Mouse (Mus musculus) embryonic fibroblast, embryonic 13.5 days (primary cell): ENCODE data around the gene Cd80. TPM values are rescaled to one million over a fixed set of nuclear protein-coding genes. Genes with fewer than 3 reads are reported as not detected.

Source experiments
- H3K27ac ChIP-seq: 2 replicates; pipeline ENCODE4 v1.5.1; 2012; ENCODE audit warnings: low read length, control low read depth, inconsistent platforms; ENCODE audit not compliant: insufficient read depth
- H3K4me1 ChIP-seq: 2 replicates; pipeline ENCODE4 v1.6.1; 2011; ENCODE audit warnings: low read length; ENCODE audit not compliant: control insufficient read depth, insufficient read depth
- H3K4me3 ChIP-seq: 2 replicates; pipeline ENCODE4 v1.5.1; 2011; ENCODE audit warnings: mild to moderate bottlenecking, control low read depth, low read length; ENCODE audit not compliant: insufficient read depth
- CTCF ChIP-seq: IDR thresholded peaks from 2 replicates; pipeline ENCODE4 v1.5.1; 2011; ENCODE audit warnings: mild to moderate bottlenecking, control low read depth, low read length, moderate library complexity, borderline replicate concordance; ENCODE audit not compliant: insufficient read depth
- POLR2A ChIP-seq: IDR thresholded peaks from 2 replicates; pipeline ENCODE4 v1.6.1; 2011; ENCODE audit warnings: low read depth, mild to moderate bottlenecking, control low read depth, low read length, moderate library complexity
- polyA plus RNA-seq: library from polyadenylated mRNA; stranded (reverse); fragments of >200 nt; gene quantifications from 2 replicates; pipeline ENCODE4 v1.2.4, GENCODE M21; 2011; ENCODE audit warnings: low read depth; ENCODE audit not compliant: missing spikeins, insufficient read length

The Cd80 gene
- polyA plus RNA-seq, result 22.9 and 62.4 TPM in 2 replicates

GRCm38 (mm10) chr16:38455511-38456418, at the start of gene Cd80:
TSS of gene Cd80 (plus strand) at chr16:38455561.
- Histone ChIP-seq H3K4me1 (no peaks in the 10 kb centered on the region; the same call in 1 of the 2 replicates), H3K27ac (no peak within 1 kb of the TSS), H3K4me3 (no peak within 1 kb of the TSS)
- TF ChIP-seq CTCF (no peak), POLR2A (no peak)

GRCm38 (mm10) chr16:38406293-38406692, 49.1 kb upstream of the Cd80 start:
- Histone ChIP-seq H3K27ac (no peak overlapping the region), H3K4me3 (no peak overlapping the region), H3K4me1 (no peaks in the 10 kb centered on the region)
- TF ChIP-seq POLR2A (no peak), CTCF (no peak)

- H3K27ac ChIP-seq, result no peak overlapping the region
Measured at GRCm38 (mm10) chr16:38406708-38407107, 48.7 kb upstream of the Cd80 start.

GRCm38 (mm10) chr16:38407584-38407983, 47.8 kb upstream of the Cd80 start:
- Histone ChIP-seq H3K4me1 (no peaks in the 10 kb centered on the region), H3K4me3 (no peak overlapping the region), H3K27ac (no peak overlapping the region)
- no peak for TF ChIP-seq CTCF
- no peak for TF ChIP-seq POLR2A

More at GRCm38 (mm10) chr16:38406708-38407107, 48.7 kb upstream of the Cd80 start:
- Histone ChIP-seq H3K4me1 (no peaks in the 10 kb centered on the region), H3K4me3 (no peak overlapping the region)
- TF ChIP-seq POLR2A, result no peak
- no peak for TF ChIP-seq CTCF

- Histone ChIP-seq H3K4me3 (no peak overlapping the region), H3K4me1 (no peaks in the 10 kb centered on the region), H3K27ac (no peak overlapping the region)
- TF ChIP-seq CTCF (no peak), POLR2A (no peak)
Measured at GRCm38 (mm10) chr16:38408416-38408815, 46.9 kb upstream of the Cd80 start.

GRCm38 (mm10) chr16:38414953-38415352, 40.4 kb upstream of the Cd80 start:
- H3K27ac ChIP-seq, result no peak overlapping the region
- TF ChIP-seq CTCF, result no peak
- no peak for TF ChIP-seq POLR2A
- no peak overlapping the region for H3K4me3 ChIP-seq
- H3K4me1 ChIP-seq, result no peaks in the 10 kb centered on the region; the same call in 1 of the 2 replicates

GRCm38 (mm10) chr16:38425374-38425773, 30.0 kb upstream of the Cd80 start:
- Histone ChIP-seq H3K4me3 (no peak overlapping the region), H3K4me1 (peaks cover 5% of the 10 kb centered on the region), H3K27ac (no peak overlapping the region)
- TF ChIP-seq CTCF (no peak), POLR2A (no peak)

GRCm38 (mm10) chr16:38425799-38426198, 29.6 kb upstream of the Cd80 start:
- no peak overlapping the region for H3K27ac ChIP-seq
- H3K4me1 ChIP-seq, result peaks cover 5% of the 10 kb centered on the region
- TF ChIP-seq POLR2A (no peak), CTCF (no peak)
- no peak overlapping the region for H3K4me3 ChIP-seq

GRCm38 (mm10) chr16:38431446-38432185, 23.7 kb upstream of the Cd80 start:
- peaks cover 3% of the 10 kb centered on the region; the same call in 1 of the 2 replicates for H3K4me1 ChIP-seq
- H3K27ac ChIP-seq, result no peak overlapping the region
- no peak overlapping the region for H3K4me3 ChIP-seq
- TF ChIP-seq CTCF, result no peak
